Mouse (Mus musculus) lung, postnatal 0 days (tissue): ENCODE results near the gene Enpep.

ENCODE experiments used
- CTCF ChIP-seq: IDR thresholded peaks from 2 replicates; pipeline ENCODE4 v1.5.1; 2016; ENCODE audit warnings: antibody characterized with exemption, mild to moderate bottlenecking
- EP300 ChIP-seq: IDR thresholded peaks from 2 replicates; pipeline ENCODE4 v1.6.1; 2016; ENCODE audit warnings: antibody characterized with exemption, mild to moderate bottlenecking, control low read depth

- TF ChIP-seq CTCF, result peak; percentile 63
- no peak for TF ChIP-seq EP300
These were observed 75.8 kb downstream of the Enpep start for GRCm38 (mm10) chr3:129256766-129257165.
